Mouse (Mus musculus) brain, embryonic 14.5 days (tissue): ENCODE data around the gene Rpsa.

ENCODE experiments used
- CTCF ChIP-seq: fragments of 200-500 bp; IDR thresholded peaks from 2 replicates; pipeline ENCODE4 v1.5.1; 2012; ENCODE audit warnings: inconsistent platforms, mild to moderate bottlenecking, moderate library complexity, borderline replicate concordance; ENCODE audit not compliant: insufficient read depth, insufficient read length; ENCODE audit errors: extremely low read depth
- POLR2A ChIP-seq: fragments of 200-500 bp; IDR thresholded peaks from 2 replicates; pipeline ENCODE4 v1.6.1; 2012; ENCODE audit warnings: mild to moderate bottlenecking, inconsistent platforms, borderline replicate concordance; ENCODE audit not compliant: poor library complexity, insufficient read depth, insufficient read length, severe bottlenecking; ENCODE audit errors: extremely low read depth

DNA sequence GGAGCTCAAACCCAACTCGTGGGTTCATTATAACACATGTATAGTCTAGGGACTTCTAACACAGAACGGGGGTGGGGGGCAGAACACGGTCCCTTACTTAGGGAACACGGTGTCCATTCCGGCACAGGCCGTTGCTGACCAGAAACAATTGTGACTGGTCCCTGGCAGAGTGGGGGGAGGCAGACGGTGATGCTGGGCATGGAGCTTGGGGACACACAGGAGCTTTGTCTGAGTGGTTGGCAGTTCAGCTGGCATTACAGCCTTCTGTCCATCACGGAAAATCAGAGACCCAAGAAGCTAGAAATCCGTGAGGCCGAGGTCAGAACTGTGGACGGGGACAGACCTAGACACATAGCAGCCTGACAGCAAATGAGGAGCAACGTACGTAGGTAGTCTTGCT is 17.0 kb downstream of the Rpsa start:
- TF ChIP-seq POLR2A (no peak), CTCF (no peak)
